Mouse (Mus musculus): ENCODE data around the gene Rph3al.

The Rph3al gene

GRCm38 (mm10) chr11:75904501-75904900, 33.7 kb downstream of the Rph3al start:
- no peak for DNase-seq

GRCm38 (mm10) chr11:75903486-75903885, 34.7 kb downstream of the Rph3al start:
- no peak for DNase-seq

- no peak for DNase-seq
Observed at GRCm38 (mm10) chr11:75901339-75901738, 36.9 kb downstream of the Rph3al start.

- no peak for DNase-seq
Observed at GRCm38 (mm10) chr11:75899676-75900075, 38.6 kb downstream of the Rph3al start.

DNA sequence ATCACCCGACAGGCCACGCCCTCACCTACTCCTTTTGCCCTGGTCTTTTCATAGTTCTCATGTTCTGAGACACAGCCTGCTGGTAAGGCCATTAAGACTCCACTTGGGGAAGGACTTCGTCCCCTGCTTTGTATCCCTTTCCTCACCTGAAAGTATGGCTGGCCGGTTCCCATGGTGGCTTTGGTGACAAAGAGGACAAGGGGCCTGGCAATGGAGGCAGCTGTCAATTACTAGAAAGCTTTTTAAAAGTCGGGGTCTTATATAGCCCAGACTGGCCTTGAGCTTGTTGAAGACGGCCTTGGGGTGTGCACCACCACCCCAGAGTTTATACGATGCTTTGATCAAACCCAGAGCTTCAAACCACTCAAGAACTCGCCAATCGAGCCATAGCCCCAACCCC, 39.7 kb downstream of the Rph3al start:
- DNase-seq: no peak

GRCm38 (mm10) chr11:75894791-75895420, 43.3 kb downstream of the Rph3al start:
- no peak for DNase-seq

- DNase-seq: no peak
Observed at GRCm38 (mm10) chr11:75893956-75894355, 44.3 kb downstream of the Rph3al start.

GRCm38 (mm10) chr11:75887349-75887748, 50.9 kb downstream of the Rph3al start:
- no peak for DNase-seq

DNA sequence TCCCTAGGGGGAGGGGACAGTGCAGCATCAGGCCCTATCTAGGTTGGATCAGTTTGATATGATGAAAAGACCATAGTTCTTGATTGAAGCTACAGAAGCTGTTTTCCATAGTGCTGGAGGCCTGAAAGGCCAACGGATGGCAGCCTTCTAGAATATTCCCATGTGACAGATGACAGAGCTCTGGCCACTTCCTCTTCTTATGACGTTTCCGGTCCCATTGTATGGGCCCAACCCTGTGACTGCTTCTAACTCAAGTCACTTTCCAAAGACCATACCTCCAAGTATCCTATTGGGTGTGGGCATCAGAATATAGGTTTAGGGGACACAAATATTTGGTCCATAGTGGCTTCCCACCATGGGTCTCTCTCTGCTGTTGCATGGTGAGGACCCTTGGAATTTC, 57.0 kb downstream of the Rph3al start:
- no peak for DNase-seq

- DNase-seq: peak; percentile 60
Observed at GRCm38 (mm10) chr11:75880064-75880463, 58.2 kb downstream of the Rph3al start.

GRCm38 (mm10) chr11:75878460-75878859, 59.8 kb downstream of the Rph3al start:
- no peak for DNase-seq

- DNase-seq: no peak
Observed at GRCm38 (mm10) chr11:75876043-75876780, 62.0 kb downstream of the Rph3al start.

DNA sequence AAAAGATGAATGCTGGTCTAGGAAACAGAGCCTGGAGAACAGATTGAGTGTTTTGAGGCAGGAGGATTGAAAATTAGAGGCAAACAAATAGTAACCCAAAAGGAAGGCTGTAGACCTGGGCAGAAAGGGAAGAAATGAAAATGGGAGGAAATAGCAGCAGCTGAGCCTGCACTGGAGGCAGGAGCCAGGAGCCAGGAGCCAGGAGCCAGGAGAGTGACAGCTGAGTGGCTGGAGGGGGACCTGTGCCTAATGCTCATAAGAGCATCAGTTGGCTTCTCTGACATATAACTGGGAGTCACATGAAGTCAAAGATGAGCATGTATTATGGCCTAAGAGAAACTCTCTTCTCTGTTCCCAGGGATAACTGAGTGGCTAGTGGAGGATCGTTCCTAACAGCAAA, 66.5 kb downstream of the Rph3al start:
- DNase-seq: no peak

GRCm38 (mm10) chr11:75870947-75871346, 67.3 kb downstream of the Rph3al start:
- no peak for DNase-seq

DNA sequence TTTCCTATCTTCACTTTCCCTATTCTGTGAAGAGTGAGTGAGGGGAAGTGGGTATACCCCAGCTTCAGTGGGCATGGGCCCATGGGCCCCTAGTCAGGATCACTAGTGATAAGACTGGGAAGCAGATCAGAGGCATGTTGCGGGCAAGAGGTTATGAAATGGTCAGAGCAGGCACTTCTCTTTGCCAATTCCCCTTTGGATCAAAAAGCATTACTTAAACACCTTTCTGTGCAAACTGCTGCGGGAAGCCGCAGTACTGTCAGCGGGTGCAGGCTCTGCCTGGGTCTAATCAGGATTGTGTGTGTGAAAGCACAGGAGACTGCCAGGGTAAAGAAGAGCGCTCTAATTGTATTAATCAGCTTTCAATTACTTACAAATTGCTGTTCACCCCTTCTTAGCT, 67.8 kb downstream of the Rph3al start:
- no peak for DNase-seq

- peak; percentile 94 for DNase-seq
Observed at GRCm38 (mm10) chr11:75869898-75870297, 68.3 kb downstream of the Rph3al start.

GRCm38 (mm10) chr11:75866861-75867260, 71.4 kb downstream of the Rph3al start:
- DNase-seq: no peak

DNA sequence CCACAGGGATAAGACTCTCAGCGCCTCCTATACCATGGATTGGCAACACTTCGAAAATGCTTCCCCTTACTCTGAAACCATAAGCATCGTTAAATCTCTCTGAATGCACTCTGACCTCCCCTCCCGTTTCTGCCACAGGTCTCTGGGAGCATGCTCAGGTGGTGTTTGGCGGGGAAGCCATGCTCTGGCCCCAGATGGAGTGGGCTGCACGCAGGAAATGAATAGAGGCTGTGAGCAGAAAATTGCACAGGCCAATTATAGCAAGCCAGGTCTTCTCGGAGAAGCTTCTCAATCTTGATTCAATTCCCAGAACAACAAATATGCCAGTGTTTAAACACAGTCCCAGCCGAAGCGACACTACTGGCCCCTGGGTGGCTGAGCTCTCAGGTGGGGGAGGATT, 72.4 kb downstream of the Rph3al start:
- no peak for DNase-seq

GRCm38 (mm10) chr11:75865253-75865619, 73.0 kb downstream of the Rph3al start:
- DNase-seq: peak; percentile 33

GRCm38 (mm10) chr11:75864529-75865252, 73.5 kb downstream of the Rph3al start:
- DNase-seq: no peak

GRCm38 (mm10) chr11:75862466-75862865, 75.8 kb downstream of the Rph3al start:
- no peak for DNase-seq

DNA sequence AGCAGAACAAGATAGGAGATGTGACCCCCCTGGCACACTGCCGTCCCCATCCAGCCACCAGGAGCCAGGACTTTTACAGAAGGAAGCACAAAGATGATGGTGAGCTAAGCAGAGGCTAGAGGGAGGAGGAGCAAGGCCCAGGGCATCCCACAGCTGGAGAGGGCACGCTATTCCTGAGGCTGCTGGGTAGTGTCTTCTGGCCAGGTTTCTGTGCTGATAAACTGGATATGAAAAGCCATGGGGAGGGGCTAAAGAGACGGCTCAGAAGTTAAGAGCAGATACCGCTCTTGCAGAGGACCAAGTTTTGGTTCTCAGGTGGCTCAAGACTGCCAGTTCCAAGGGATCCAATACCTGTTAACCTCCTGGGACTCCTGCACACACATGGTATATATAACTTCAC, 76.6 kb downstream of the Rph3al start:
- DNase-seq: no peak

- DNase-seq: no peak
Observed at GRCm38 (mm10) chr11:75861213-75861612, 77.0 kb downstream of the Rph3al start.

- DNase-seq: no peak
Observed at GRCm38 (mm10) chr11:75859460-75859859, 78.8 kb downstream of the Rph3al start.

All from layer of hippocampus, adult 9-11 months (tissue).